Mouse (Mus musculus) thymus, postnatal 0 days (tissue): ENCODE results near the gene Eno3. TPM values are rescaled to one million over a fixed set of nuclear protein-coding genes. Genes with fewer than 3 reads are reported as not detected.

Experiments
- DNase-seq: peaks from one replicate; pipeline ENCODE4 v3.0.0-alpha.2; 2015; ENCODE audit warnings: low spot score
- polyA plus RNA-seq: library from polyadenylated mRNA; unstranded; fragments of >200 nt; fragmentation: Nextera tagmentation; extraction: Ambion mirVana; gene quantifications from 2 replicates; pipeline ENCODE4 v1.2.1, GENCODE M21; 2015

Gene Eno3
- polyA plus RNA-seq, 1 experiment from 2014 or later = 14.7 TPM

GRCm38 (mm10) chr11:70643051-70643450 is 14.0 kb upstream of the Eno3 start:
- no peak for DNase-seq

GRCm38 (mm10) chr11:70644564-70645103 is 12.4 kb upstream of the Eno3 start:
- no peak for DNase-seq

DNA sequence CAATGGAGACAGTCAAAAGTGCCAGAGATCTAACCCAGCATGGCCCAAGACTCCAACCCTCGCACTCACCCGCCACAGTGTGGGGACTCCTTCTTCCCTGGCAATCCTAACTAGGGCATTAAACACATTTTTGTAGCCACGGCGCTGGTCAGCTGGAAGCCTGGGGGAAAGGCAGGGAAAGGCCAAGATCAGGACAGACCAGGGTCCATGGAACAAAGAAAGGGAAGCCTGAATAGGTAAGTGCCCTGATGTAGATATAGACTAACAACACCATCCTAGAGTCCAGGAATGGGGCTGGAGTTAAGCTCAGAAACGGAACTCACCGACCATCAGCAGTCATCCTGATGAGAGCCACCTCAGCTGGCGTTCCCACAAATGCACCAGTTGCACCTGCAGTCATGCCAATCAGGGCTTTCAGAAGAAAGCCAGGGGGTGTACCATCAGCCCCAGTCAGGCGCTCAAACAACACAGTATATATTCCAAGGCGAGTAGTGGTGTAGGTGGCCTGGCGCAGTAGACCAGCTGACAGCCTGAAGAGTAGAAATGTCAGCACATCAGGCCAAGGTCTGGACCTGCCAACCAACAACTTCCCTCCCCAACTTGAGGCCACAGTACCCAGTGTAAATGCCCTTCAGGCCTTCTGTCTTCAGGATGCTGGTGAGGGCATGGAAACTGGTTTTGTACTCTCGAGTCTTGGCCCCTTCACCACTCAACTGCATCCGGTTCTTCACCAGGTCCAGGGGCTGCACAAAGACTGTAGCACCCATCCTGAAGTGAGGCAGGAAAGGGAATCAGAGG is 11.3 kb upstream of the Eno3 start:
- no peak for DNase-seq

DNA sequence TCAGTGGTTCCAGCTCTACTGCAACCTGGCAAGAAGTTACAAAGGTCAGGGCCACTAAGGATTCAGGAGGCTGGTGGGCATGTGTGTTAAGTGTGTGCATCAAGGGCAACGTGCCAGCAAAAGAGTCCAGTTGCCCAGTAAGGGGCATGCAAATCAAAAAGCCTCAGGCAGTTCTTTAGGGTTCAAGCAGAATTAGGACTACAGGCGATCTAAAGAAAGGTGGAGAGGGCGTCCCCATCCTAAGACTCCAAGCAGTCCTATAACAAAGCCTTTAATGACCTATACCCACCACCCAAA is 10.8 kb upstream of the Eno3 start:
- DNase-seq = no peak

- DNase-seq = peak; percentile 99
Observed at GRCm38 (mm10) chr11:70646691-70647650, 10.0 kb upstream of the Eno3 start, which contains the start of the genes Rnf167 and Slc25a11. Gene Rnf167, plus strand, starts transcription at chr11:70647235. Gene Slc25a11, minus strand, starts transcription at chr11:70647479.

DNA sequence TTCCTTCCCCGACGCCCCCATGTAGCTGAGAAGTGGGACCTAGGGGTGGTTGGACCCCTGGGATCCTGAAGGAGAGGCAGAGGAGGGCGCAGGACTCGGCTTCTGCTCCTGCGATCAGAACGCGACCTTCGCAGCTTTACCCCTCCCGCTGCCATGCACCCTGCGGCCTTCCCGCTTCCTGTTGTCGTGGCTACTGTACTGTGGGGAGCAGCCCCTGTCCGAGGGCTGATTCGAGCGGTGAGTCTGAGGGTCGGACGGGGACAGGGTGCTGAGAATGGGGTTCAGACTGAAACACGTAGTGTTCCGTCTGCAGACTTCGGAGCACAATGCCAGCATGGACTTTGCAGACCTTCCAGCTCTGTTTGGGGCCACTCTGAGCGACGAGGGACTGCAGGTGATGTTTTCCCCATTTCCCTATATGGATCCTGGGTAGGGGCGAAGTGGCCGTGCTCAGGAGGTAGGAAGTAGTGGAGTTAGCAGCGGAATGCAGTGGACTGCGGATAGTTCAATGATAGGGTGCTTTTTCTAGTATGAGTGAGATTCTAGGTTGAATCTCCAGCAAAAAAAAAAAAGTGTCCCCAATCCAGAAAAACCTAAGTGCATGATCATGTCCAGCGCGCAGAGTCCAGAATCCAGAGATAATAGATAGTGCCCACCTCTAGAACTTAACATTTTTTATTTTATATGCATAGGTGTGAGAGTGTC is 9.1 kb upstream of the Eno3 start:
- no peak for DNase-seq

DNA sequence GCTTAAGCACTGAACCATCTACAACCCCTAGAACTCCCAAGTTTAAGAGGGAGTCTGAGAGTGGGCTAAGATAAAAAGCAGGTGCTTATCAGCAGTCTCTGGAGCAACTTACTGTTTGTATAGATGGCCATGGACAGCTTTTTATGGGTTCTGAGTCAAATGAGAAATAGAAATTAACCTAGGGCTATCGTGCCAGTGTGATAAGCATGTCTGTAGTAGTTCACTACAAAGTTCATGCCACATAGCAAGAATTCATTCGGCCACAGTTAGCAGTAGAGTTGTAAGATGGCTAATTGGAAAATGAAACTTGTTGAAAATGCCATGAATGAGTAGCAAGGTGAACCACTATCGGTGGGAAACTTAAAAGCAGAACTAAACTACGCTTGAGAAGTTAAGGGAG is 8.5 kb upstream of the Eno3 start:
- no peak for DNase-seq

GRCm38 (mm10) chr11:70649185-70649734 is 7.7 kb upstream of the Eno3 start:
- DNase-seq = no peak

- peak; percentile 68 for DNase-seq
Observed at GRCm38 (mm10) chr11:70650322-70651175, 6.5 kb upstream of the Eno3 start.

GRCm38 (mm10) chr11:70651391-70651790 is 5.6 kb upstream of the Eno3 start:
- DNase-seq = no peak

GRCm38 (mm10) chr11:70652029-70652883 is 4.7 kb upstream of the Eno3 start:
- DNase-seq = peak; percentile 81

DNA sequence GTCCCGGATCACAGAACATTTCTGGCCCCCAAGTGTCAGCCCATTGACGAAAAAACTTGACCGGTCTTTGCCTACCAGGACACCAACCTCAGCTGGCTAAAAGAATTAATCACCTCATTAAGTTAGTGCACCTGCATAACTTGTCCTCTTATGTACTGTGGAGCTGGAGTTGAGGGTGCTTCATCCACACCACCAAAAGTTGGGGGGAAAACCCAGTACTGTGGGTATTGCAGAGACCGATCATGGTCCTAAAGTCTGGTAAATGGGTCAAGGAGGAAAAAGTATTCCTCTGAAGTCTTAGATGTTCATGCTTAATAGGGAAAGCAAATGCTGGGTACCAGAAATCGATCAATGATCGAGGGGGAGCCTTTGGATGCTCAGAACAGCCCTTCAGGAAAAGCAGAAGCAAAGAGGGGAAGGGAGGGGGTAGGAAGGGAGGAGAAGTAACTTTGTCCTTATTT is 4.1 kb upstream of the Eno3 start:
- DNase-seq = no peak

DNA sequence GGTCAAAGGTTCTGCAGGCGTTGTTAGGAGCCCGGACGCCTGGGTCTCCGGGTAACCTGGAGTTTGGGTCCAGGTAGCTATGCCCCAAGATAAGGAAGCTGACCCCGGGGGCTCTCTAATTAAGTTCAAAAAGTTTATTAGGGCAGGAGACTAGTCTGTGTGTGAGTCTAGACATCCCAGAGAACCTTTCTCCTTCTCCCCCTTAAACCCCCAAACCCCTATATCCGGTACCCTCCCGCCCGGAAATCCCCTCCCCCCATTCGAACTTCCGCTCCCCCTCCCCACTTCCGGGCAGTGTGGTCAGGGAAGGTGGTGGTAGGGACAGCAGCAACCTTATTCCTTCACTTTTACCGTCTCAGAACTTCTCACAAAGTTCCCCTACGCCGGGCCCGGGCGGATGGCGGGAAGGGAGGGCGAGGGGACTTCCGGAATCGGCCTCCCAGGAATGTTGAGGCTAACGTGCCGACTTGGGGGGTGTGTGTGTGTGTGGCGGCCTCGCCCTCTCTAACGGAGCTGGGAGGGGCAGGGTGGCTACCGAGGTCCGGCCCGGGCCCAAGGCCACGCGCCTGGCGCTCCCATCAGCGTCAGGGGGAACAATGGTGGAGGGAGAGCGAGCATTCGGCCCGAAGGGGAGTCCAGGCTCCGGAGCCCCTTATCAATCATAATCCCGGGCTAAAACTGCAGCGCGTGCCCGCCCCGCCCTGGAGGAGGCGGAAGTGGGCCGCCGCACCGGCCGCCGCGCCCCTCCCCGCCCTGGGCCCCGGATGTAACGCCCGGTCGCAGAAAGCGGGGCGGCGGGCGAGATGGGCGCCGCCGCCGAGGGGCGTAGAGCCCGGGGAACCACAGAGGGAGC is 3.4 kb upstream of the Eno3 start:
- peak; percentile 82 for DNase-seq

GRCm38 (mm10) chr11:70654198-70654922 is 2.6 kb upstream of the Eno3 start, which contains the start of gene Pfn1:
Gene Pfn1, minus strand, starts transcription at chr11:70654644.
- peak; percentile 91 for DNase-seq

DNA sequence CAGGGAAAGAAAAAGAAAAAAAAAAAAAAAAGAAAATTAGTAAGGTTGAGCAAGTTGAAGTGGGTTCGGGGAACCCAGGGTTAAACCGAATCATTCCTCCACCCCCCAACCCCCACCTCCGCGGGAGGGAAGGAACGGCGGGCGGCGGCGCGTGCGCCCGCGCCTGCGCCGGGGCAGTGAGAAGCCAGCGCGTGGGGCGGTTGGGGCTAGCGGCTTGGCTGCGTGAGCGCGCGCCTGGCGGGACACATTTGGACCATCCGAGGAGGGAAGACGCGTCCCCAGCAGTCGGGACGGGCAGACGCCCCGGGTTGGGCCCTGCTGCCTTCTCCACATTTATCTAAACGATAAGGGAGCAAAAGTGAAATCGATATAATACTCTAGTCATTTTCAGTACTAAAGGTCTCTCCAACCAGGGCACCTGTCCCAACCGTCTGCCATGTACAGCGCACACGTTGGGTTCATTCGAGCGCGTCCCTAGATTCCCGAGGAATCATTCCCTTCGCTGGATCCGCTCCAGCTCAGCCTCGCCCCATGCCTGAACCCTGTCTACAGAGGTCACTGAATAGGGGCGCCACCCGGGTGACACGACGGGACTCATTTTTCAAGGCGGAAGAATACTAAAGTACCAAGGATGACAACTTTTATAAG is 2.0 kb upstream of the Eno3 start:
- peak; percentile 84 for DNase-seq

DNA sequence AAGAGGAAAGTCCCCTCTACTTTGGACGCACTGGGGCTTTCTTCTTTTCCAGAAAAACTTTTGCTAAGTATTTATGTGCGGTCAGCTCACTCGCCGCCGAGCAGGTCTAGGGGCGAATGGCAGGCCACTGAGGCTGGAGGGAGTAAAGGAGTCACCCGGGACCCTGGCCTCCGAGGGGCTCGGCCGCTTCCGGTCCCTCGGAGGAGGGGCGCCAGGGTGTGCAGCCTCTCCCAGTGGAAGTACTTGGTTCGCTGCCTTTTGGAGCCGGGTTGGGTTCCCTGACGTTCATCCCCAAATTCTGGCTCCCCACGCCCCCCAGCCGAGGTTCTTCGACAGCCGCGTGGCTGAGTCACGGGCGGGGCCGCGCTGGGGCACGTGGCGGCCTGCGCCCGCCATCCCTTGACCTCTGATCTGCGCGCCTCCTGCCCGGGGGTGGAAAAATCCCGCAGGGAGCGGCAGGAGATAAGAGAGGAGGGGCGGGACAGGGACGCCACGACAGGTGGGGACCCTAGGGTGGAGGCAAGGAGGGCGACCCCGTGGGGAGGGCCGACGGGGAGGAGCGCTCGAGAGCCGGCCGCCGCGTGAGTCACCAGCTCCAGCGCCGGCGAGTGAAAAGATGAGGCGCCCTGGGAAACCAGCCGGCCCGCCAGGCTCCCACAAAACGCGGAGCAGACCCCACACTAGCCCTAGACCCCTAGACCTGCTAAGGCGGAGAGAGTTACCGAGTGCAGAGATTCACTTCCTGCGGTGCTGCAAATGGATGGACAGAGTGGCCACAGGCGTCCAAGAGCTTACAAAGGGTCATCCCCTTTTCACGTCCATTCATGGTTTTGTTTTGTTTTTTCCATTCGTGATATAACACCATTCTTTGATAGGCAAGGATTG is 1.2 kb upstream of the Eno3 start:
- DNase-seq = peak; percentile 22
